Mouse (Mus musculus): ENCODE results near the gene 1700019N19Rik. TPM values are rescaled to one million over a fixed set of nuclear protein-coding genes. Genes with fewer than 3 reads are reported as not detected.

The 1700019N19Rik gene
- polyA plus RNA-seq, 1 experiment = not detected

DNA sequence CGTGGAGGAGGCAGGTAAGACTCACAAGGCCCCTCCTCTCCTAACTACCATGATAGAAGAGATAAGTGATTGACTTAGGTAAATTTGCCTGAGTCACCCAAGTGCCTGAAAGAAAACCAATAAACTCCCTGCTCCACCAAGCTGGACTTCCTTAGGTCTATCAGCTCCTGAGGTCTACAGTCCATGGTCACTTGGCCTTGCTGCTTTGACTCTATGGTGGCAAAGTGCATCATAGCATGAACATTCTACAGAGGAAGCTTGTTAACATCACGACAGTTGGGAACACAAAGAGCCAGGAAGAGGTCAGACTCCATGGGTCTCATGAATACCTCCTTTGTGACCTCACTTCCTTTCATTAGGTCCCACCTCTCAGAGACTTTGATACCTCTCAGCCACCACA lies 42.8 kb downstream of the 1700019N19Rik start:
- Histone ChIP-seq H3K4me3 (ENCODE audit: insufficient read depth, poor library complexity, severe bottlenecking) (no peak overlapping the region), H3K79me2 (ENCODE audit: control insufficient read depth, insufficient read depth) (no peaks in the 10 kb centered on the region), H3ac (ENCODE audit: control insufficient read depth, insufficient read length, low read depth) (no peak overlapping the region), H3K27me3 (ENCODE audit: control insufficient read depth, insufficient read depth, insufficient read length) (no peaks in the 10 kb centered on the region), H3K36me3 (ENCODE audit: control insufficient read depth, insufficient read depth) (no peaks in the 10 kb centered on the region), H3K79me3 (ENCODE audit: low read depth) (no peaks in the 10 kb centered on the region)
- TF ChIP-seq CEBPB (IDR thresholded peaks at IDR 0.05; ENCODE audit: low read depth) (no peak), MYOG (IDR thresholded peaks at IDR 0.05; ENCODE audit: control insufficient read depth, extremely low read depth, insufficient read length) (no peak), MAX (IDR thresholded peaks at IDR 0.05) (no peak), MYOD1 (IDR thresholded peaks at IDR 0.05; ENCODE audit: control insufficient read depth, insufficient read length, low read depth) (no peak), USF1 (IDR thresholded peaks at IDR 0.05; ENCODE audit: low read depth) (no peak), CTCF (IDR thresholded peaks at IDR 0.05; ENCODE audit: control insufficient read depth, insufficient read depth, insufficient read length) (no peak), FOSL1 (IDR thresholded peaks at IDR 0.05; ENCODE audit: insufficient read depth, low read length, poor library complexity, severe bottlenecking) (no peak)

DNA sequence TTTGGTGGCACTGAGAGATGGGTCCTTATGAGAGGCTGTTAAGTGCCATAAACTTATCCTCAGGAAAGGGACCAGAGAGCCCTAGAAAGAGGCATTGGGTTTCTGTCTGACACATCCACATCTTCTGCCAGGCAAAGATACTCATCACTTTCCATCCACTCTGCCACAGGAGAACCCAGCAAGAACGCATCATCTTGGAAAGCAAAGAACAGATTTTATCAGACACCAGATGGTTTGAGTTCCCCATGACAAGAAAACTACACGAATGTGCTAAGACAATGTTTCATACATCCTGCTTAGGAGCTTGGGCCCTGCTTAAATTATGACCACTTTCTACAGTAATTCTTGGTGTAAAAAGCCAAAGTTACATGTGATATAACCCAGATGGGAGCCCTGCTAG lies 43.4 kb downstream of the 1700019N19Rik start:
- Histone ChIP-seq H3K4me3 (ENCODE audit: insufficient read depth, poor library complexity, severe bottlenecking) (no peak overlapping the region), H3K27me3 (ENCODE audit: control insufficient read depth, insufficient read depth, insufficient read length) (no peaks in the 10 kb centered on the region), H3ac (ENCODE audit: control insufficient read depth, insufficient read length, low read depth) (no peak overlapping the region), H3K79me3 (ENCODE audit: low read depth) (no peaks in the 10 kb centered on the region), H3K36me3 (ENCODE audit: control insufficient read depth, insufficient read depth) (no peaks in the 10 kb centered on the region), H3K79me2 (ENCODE audit: control insufficient read depth, insufficient read depth) (no peaks in the 10 kb centered on the region)
- TF ChIP-seq MYOD1 (IDR thresholded peaks at IDR 0.05; ENCODE audit: control insufficient read depth, insufficient read length, low read depth) (no peak), USF1 (IDR thresholded peaks at IDR 0.05; ENCODE audit: low read depth) (no peak), MYOG (IDR thresholded peaks at IDR 0.05; ENCODE audit: control insufficient read depth, extremely low read depth, insufficient read length) (no peak), MAX (IDR thresholded peaks at IDR 0.05) (no peak), CTCF (IDR thresholded peaks at IDR 0.05; ENCODE audit: control insufficient read depth, insufficient read depth, insufficient read length) (no peak), FOSL1 (IDR thresholded peaks at IDR 0.05; ENCODE audit: insufficient read depth, low read length, poor library complexity, severe bottlenecking) (no peak), CEBPB (IDR thresholded peaks at IDR 0.05; ENCODE audit: low read depth) (no peak)

DNA sequence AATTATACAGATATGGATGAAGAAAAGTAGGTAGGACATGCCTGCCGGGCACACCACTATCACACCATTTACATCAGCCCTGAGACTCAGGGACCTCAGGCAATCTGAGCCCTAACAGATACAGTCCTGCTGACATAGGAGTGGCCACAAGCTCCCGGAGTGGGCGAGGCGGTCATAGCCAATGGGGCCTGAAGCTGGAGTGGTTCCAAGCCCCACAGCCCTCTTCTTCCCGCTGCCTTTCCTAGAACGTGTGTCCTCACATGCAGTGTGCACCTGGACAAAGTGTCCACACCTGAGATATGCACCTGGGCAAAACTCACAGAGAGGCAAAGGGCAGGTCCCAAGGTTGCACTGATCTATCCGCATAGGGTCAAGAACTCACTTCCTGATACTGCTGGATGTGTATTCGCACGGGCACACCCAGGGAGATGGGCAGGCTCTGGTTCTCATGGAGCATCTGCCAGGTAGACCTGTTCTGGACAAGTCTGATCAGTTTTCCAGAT lies 46.7 kb downstream of the 1700019N19Rik start:
- H3K27me3 ChIP-seq (ENCODE audit: control insufficient read depth, insufficient read depth, insufficient read length) = no peaks in the 10 kb centered on the region
- no peak overlapping the region for H3ac ChIP-seq (ENCODE audit: control insufficient read depth, insufficient read length, low read depth)
- H3K79me2 ChIP-seq (ENCODE audit: control insufficient read depth, insufficient read depth) = no peaks in the 10 kb centered on the region
- H3K36me3 ChIP-seq (ENCODE audit: control insufficient read depth, insufficient read depth) = no peaks in the 10 kb centered on the region
- TF ChIP-seq MAX (IDR thresholded peaks at IDR 0.05) (no peak), CTCF (IDR thresholded peaks at IDR 0.05; ENCODE audit: control insufficient read depth, insufficient read depth, insufficient read length) (no peak), CEBPB (IDR thresholded peaks at IDR 0.05; ENCODE audit: low read depth) (no peak), MYOD1 (IDR thresholded peaks at IDR 0.05; ENCODE audit: control insufficient read depth, insufficient read length, low read depth) (no peak), USF1 (IDR thresholded peaks at IDR 0.05; ENCODE audit: low read depth) (no peak), FOSL1 (IDR thresholded peaks at IDR 0.05; ENCODE audit: insufficient read depth, low read length, poor library complexity, severe bottlenecking) (no peak), MYOG (IDR thresholded peaks at IDR 0.05; ENCODE audit: control insufficient read depth, extremely low read depth, insufficient read length) (no peak)
- H3K4me3 ChIP-seq (ENCODE audit: insufficient read depth, poor library complexity, severe bottlenecking) = no peak overlapping the region
- H3K79me3 ChIP-seq (ENCODE audit: low read depth) = no peaks in the 10 kb centered on the region

DNA sequence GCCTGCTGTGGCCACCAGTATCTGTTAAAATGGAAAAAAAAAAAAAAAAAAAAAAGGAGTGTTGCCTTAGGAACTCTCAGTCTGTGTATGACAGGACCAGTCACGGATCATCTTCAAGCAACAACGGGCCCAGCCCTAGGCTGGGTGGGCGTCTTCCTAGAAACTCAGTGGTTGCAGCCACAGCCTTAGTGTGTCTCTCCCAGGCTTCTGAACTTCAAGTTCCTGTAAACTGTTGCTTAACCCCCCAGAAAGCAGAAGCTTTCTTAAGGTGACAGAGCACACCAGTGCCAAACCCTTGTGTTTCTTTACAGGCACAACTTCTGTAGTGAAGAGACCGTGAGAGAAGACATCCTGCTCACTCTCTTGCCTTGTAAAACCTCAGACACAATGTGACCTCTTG lies 50.5 kb downstream of the 1700019N19Rik start:
- Histone ChIP-seq H3K4me3 (ENCODE audit: insufficient read depth, poor library complexity, severe bottlenecking) (no peak overlapping the region), H3K36me3 (ENCODE audit: control insufficient read depth, insufficient read depth) (no peaks in the 10 kb centered on the region), H3K79me2 (ENCODE audit: control insufficient read depth, insufficient read depth) (no peaks in the 10 kb centered on the region), H3ac (ENCODE audit: control insufficient read depth, insufficient read length, low read depth) (no peak overlapping the region), H3K27me3 (ENCODE audit: control insufficient read depth, insufficient read depth, insufficient read length) (no peaks in the 10 kb centered on the region), H3K79me3 (ENCODE audit: low read depth) (no peaks in the 10 kb centered on the region)
- TF ChIP-seq MYOD1 (IDR thresholded peaks at IDR 0.05; ENCODE audit: control insufficient read depth, insufficient read length, low read depth) = no peak
- TF ChIP-seq MYOG (IDR thresholded peaks at IDR 0.05; ENCODE audit: control insufficient read depth, extremely low read depth, insufficient read length) = no peak
- no peak for TF ChIP-seq USF1 (IDR thresholded peaks at IDR 0.05; ENCODE audit: low read depth)
- no peak for TF ChIP-seq CEBPB (IDR thresholded peaks at IDR 0.05; ENCODE audit: low read depth)
- TF ChIP-seq MAX (IDR thresholded peaks at IDR 0.05) = no peak
- no peak for TF ChIP-seq CTCF (IDR thresholded peaks at IDR 0.05; ENCODE audit: control insufficient read depth, insufficient read depth, insufficient read length)
- no peak for TF ChIP-seq FOSL1 (IDR thresholded peaks at IDR 0.05; ENCODE audit: insufficient read depth, low read length, poor library complexity, severe bottlenecking)

DNA sequence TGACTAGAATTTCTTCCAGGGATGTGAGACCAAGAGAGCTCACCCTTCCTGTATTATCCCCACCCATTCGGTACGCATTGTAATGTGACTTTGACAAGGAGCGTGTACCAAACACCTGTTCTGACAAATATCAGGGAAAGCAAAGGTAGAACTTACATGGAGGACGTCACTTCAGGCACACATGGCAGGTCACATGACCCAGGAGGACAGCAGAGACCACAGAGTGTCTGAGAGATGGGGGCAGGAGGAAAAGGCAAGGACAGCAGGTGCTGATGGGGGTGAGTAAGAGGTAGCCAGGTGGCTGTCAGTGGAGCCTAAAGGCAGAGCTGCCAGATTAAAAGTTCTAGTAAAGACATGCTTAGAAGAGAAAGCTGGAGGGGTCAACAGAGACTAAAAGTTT lies 51.5 kb downstream of the 1700019N19Rik start:
- Histone ChIP-seq H3K36me3 (ENCODE audit: control insufficient read depth, insufficient read depth) (no peaks in the 10 kb centered on the region), H3K79me3 (ENCODE audit: low read depth) (no peaks in the 10 kb centered on the region), H3K4me3 (ENCODE audit: insufficient read depth, poor library complexity, severe bottlenecking) (no peak overlapping the region), H3ac (ENCODE audit: control insufficient read depth, insufficient read length, low read depth) (no peak overlapping the region), H3K79me2 (ENCODE audit: control insufficient read depth, insufficient read depth) (no peaks in the 10 kb centered on the region), H3K27me3 (ENCODE audit: control insufficient read depth, insufficient read depth, insufficient read length) (no peaks in the 10 kb centered on the region)
- no peak for TF ChIP-seq FOSL1 (IDR thresholded peaks at IDR 0.05; ENCODE audit: insufficient read depth, low read length, poor library complexity, severe bottlenecking)
- no peak for TF ChIP-seq USF1 (IDR thresholded peaks at IDR 0.05; ENCODE audit: low read depth)
- no peak for TF ChIP-seq CTCF (IDR thresholded peaks at IDR 0.05; ENCODE audit: control insufficient read depth, insufficient read depth, insufficient read length)
- TF ChIP-seq CEBPB (IDR thresholded peaks at IDR 0.05; ENCODE audit: low read depth) = no peak
- no peak for TF ChIP-seq MAX (IDR thresholded peaks at IDR 0.05)
- no peak for TF ChIP-seq MYOG (IDR thresholded peaks at IDR 0.05; ENCODE audit: control insufficient read depth, extremely low read depth, insufficient read length)
- TF ChIP-seq MYOD1 (IDR thresholded peaks at IDR 0.05; ENCODE audit: control insufficient read depth, insufficient read length, low read depth) = no peak
